Comparison of ENCODE assay signal across 8 mouse cellular contexts in genomic region chr16:95861231-95861690, GRCm38 (mm10).
A peak's percentile ranks its signal among the peaks of the same experiment; 100 is the strongest.
DNase-seq lines count a peak whose midpoint lies in the region; ATAC-seq and TF ChIP-seq lines count a peak whose summit lies in the region.

No protein-coding gene starts in this region.

- H3K9me3 ChIP-seq in liver, embryonic 14.5 days (ENCODE audit: control insufficient read depth, low read length), result no peaks in the 10 kb centered on the region
- no peaks in the 10 kb centered on the region for H3K9me3 ChIP-seq in forebrain, embryonic 11.5 days (ENCODE audit: control insufficient read depth, low read length)

- TF ChIP-seq EP300 in liver, embryonic 14.5 days (IDR thresholded peaks at IDR 0.05; ENCODE audit: low read depth), result no peak

- H3K4me3 ChIP-seq in liver, embryonic 14.5 days (ENCODE audit: insufficient read depth in 1 of 2, low read depth in 2 of 2, low read length in 2 of 2), result no peak overlapping the region
- no peak overlapping the region for H3K4me3 ChIP-seq in forebrain, embryonic 11.5 days (ENCODE audit: low read depth, low read length)

- H3K27me3 ChIP-seq in liver, embryonic 14.5 days (ENCODE audit: control insufficient read depth, insufficient read depth, low read length), result no peaks in the 10 kb centered on the region
- H3K27me3 ChIP-seq in forebrain, embryonic 11.5 days (ENCODE audit: control insufficient read depth, insufficient read depth, low read length), result no peaks in the 10 kb centered on the region

- H3K27ac ChIP-seq in liver, embryonic 14.5 days, result no peak overlapping the region
- H3K27ac ChIP-seq in forebrain, embryonic 11.5 days (ENCODE audit: low read depth, low read length), result no peak overlapping the region

- WGBS in liver, embryonic 14.5 days (ENCODE audit: insufficient replicate concordance), result 9% methylated on average over 12 of the region's 12 CpGs
- whole genome bisulfite sequencing in forebrain, embryonic 11.5 days, result 81% methylated on average over 12 of the region's 12 CpGs

- TF ChIP-seq CTCF in liver, embryonic 14.5 days (IDR thresholded peaks at IDR 0.05; ENCODE audit: low read depth), result no peak

- no peaks in the 10 kb centered on the region for H3K36me3 ChIP-seq in liver, embryonic 14.5 days (replicated peaks; ENCODE audit: control insufficient read depth, insufficient read depth, low read depth)
- no peaks in the 10 kb centered on the region for H3K36me3 ChIP-seq in forebrain, embryonic 11.5 days (ENCODE audit: control insufficient read depth, insufficient read depth, low read length)

- peak; percentile 40 to 57; a peak in 3 of 4 replicates for ATAC-seq in hematopoietic stem cell, adult 5-6 weeks (replicated peaks in 1 of 2; ENCODE audit: insufficient read depth in 1 of 2, low FRiP score in 2 of 2, low TSS enrichment in 1 of 2, low read depth in 1 of 2, poor library complexity in 2 of 2, severe bottlenecking in 2 of 2)
- peak; percentile 58 for ATAC-seq in liver, embryonic 14.5 days (ENCODE audit: insufficient read depth)
- ATAC-seq in inflammation-experienced regulatory T-cells, adult 6 months, result no peak
- no peak for ATAC-seq in cerebellum, adult (ENCODE audit: insufficient number of reproducible peaks, low FRiP score, low TSS enrichment)
- ATAC-seq in forebrain, embryonic 11.5 days (replicated peaks; ENCODE audit: low FRiP score), result no peak

- DNase-seq in CD4-positive helper T cell, adult 2 months (ENCODE audit: low read depth, low spot score), result peak; percentile 20
- DNase-seq in c-Kit-positive CD71-negative TER-119-negative erythroid progenitor cells, embryonic 14.5 days (ENCODE audit: low read depth), result peak; percentile 26
- DNase-seq in liver, embryonic 14.5 days (ENCODE audit: low read depth in 3 of 3, low spot score in 3 of 3), result no peak
- no peak for DNase-seq in forebrain, embryonic 11.5 days (ENCODE audit: low spot score)
- no peak for DNase-seq in adipocyte (ENCODE audit: low spot score)

- H3K9ac ChIP-seq in liver, embryonic 14.5 days (replicated peaks), result no peak overlapping the region
- no peak overlapping the region for H3K9ac ChIP-seq in forebrain, embryonic 11.5 days (ENCODE audit: low read length)

- H3K4me1 ChIP-seq in liver, embryonic 14.5 days (replicated peaks; ENCODE audit: control insufficient read depth in 2 of 2, insufficient read depth in 2 of 2, low read length in 1 of 2), result peaks cover 0 to 24% of the 10 kb centered on the region in 2 experiments; a peak in 2 of 4 replicates
- no peaks in the 10 kb centered on the region for H3K4me1 ChIP-seq in forebrain, embryonic 11.5 days (replicated peaks; ENCODE audit: control insufficient read depth, insufficient read depth, low read length)

- no peak overlapping the region for H3K4me2 ChIP-seq in liver, embryonic 14.5 days (ENCODE audit: low read depth)
- no peak overlapping the region for H3K4me2 ChIP-seq in forebrain, embryonic 11.5 days (ENCODE audit: low read depth, low read length, severe bottlenecking)

Comparison
In these comparisons a context has a peak if more than half of its experiments do, and no peak if none do; other contexts are left out.
1. DNase-seq: peak in CD4-positive helper T cell, adult 2 months (single experiment) and c-Kit-positive CD71-negative TER-119-negative erythroid progenitor cells, embryonic 14.5 days (single experiment); none in liver, embryonic 14.5 days (0 of 3), forebrain, embryonic 11.5 days (single experiment) and adipocyte (single experiment).
2. ATAC-seq: peak in hematopoietic stem cell, adult 5-6 weeks (2 of 2) and liver, embryonic 14.5 days (single experiment); none in inflammation-experienced regulatory T-cells, adult 6 months (single experiment), cerebellum, adult (single experiment) and forebrain, embryonic 11.5 days (single experiment).